Mouse (Mus musculus): Measurements from ENCODE around the gene Psme1.
A peak's percentile ranks its signal among the peaks of the same experiment; 100 is the strongest.

DNA sequence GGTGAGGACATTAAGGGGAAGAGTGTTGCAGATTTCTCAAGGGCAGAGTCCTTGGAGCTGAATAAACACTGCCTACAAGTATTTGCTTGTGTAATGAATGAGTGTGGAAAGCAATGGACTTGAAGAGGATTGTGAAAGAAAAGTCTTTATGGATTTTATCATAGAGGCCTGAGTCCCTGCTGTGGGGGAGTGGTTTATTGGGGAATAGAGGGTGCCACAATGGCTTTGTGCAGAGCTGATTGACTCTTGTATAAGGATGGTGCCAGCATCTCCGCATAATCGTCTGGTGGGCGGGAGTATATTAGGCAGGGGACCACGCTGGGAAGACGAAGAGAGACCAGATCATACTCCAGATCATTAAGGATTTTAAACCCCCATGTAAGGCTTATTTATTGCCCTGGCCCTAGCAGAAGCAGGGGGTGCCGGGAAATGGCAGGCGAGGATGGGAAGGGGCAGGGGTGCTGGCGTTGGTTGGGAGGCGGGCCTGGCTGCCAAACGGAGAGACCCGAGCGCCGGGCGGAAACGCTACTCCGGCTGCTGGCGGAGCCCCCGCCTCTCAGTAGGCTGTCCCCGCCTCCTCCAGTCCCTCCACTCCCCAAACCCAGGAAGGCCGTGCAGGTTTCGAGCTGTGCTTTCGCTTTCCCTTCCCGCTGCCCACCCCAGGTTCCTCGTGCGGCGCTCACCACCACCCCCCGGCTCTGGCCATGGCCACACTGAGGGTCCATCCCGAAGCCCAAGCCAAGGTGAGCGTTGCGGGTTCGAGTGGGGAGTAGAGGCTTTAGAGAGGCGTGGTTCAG is at the start of gene Psme1:
- TF ChIP-seq CTCF (IDR thresholded peaks at IDR 0.05) = no peak
- TF ChIP-seq EP300 (IDR thresholded peaks at IDR 0.05; ENCODE audit: insufficient read depth, low read depth, low read length) = 0 out of 2 replicates have a peak, but pooled peaks have one; percentile 18
- TF ChIP-seq POLR2A (IDR thresholded peaks at IDR 0.05; ENCODE audit: insufficient read depth, low read depth, low read length) = peak; percentile 84
